Mouse (Mus musculus) hindbrain, embryonic 12.5 days (tissue): ENCODE results near the gene Aire. TPM values are rescaled to one million over a fixed set of nuclear protein-coding genes. Genes with fewer than 3 reads are reported as not detected.

Experiments
- ATAC-seq: fragments of 200-750 bp; cut with Nextera tagmentation; 2 replicates; pipeline ENCODE4 v1.8.0; 2017; ENCODE audit warnings: moderate TSS enrichment; ENCODE audit not compliant: low FRiP score
- H3K27ac ChIP-seq: fragments of 300-500 bp; sonication (generic); 2 replicates; pipeline ENCODE4 v1.5.1; 2016; ENCODE audit warnings: mild to moderate bottlenecking
- H3K27me3 ChIP-seq: fragments of 300-500 bp; sonication (generic); 2 replicates; pipeline ENCODE4 v1.6.1; 2016; ENCODE audit warnings: mild to moderate bottlenecking
- H3K36me3 ChIP-seq: fragments of 300-500 bp; sonication (generic); 2 replicates; pipeline ENCODE4 v1.6.1; 2016; ENCODE audit warnings: mild to moderate bottlenecking
- H3K4me1 ChIP-seq: fragments of 300-500 bp; sonication (generic); 2 replicates; pipeline ENCODE4 v1.6.1; 2016
- H3K4me2 ChIP-seq: fragments of 300-500 bp; sonication (generic); replicated peaks from 2 replicates; pipeline ENCODE4 v1.6.1; 2016; ENCODE audit warnings: mild to moderate bottlenecking
- H3K4me3 ChIP-seq: fragments of 300-500 bp; sonication (generic); 2 replicates; pipeline ENCODE4 v1.5.1; 2016; ENCODE audit warnings: mild to moderate bottlenecking
- H3K9ac ChIP-seq: fragments of 300-500 bp; sonication (generic); 2 replicates; pipeline ENCODE4 v1.6.1; 2016; ENCODE audit warnings: mild to moderate bottlenecking, moderate library complexity
- H3K9me3 ChIP-seq: fragments of 300-500 bp; sonication (generic); replicated peaks from 2 replicates; pipeline ENCODE4 v1.6.1; 2016; ENCODE audit warnings: mild to moderate bottlenecking
- WGBS: fragments of 180-500 bp; shearing (Covaris S2); methylation state at CpG from one replicate; pipeline ENCODE4 v1.1.7; 2016; 5-methylcytosine and 5-hydroxymethylcytosine counted together
- polyA plus RNA-seq: library from polyadenylated mRNA; unstranded; fragments of >200 nt; fragmentation: Nextera tagmentation; extraction: Ambion mirVana; gene quantifications from 2 replicates; pipeline ENCODE4 v1.2.1, GENCODE M21; 2016

The Aire gene
- polyA plus RNA-seq, 1 experiment from 2014 or later: 0.23 TPM

DNA sequence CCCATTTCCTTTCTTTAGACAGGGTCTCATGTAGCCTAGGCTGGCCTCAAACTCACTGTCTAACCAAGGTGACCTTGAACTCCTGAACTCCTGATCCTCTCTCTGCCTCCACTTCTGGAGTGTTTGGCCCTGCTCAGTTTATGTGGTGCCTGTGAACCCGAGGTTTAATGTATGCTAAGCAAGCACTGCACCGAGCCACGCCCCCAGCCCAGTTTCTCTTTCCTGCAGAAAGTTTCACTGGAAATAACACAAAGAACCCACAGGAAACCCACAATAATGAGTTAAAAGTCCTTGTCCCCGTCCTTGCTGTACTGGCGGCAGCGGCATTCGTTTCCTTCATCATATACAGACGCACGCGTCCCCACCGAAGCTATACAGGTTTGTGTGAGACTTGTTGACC, 31.6 kb upstream of the Aire start:
- H3K4me2 ChIP-seq: no peak overlapping the region
- H3K36me3 ChIP-seq: no peaks in the 10 kb centered on the region
- H3K4me3 ChIP-seq: no peak overlapping the region
- H3K9me3 ChIP-seq: no peaks in the 10 kb centered on the region
- H3K27ac ChIP-seq: no peak overlapping the region
- no peak for ATAC-seq
- 85% methylated on average over 11 of the region's 11 CpGs for WGBS
- 0 out of 2 replicates have a peak, but pooled peaks cover under 1% of the 10 kb centered on the region for H3K4me1 ChIP-seq
- no peak overlapping the region for H3K9ac ChIP-seq
- peaks cover 15% of the 10 kb centered on the region for H3K27me3 ChIP-seq

- Histone ChIP-seq H3K27me3 (peaks cover 21% of the 10 kb centered on the region), H3K27ac (no peak overlapping the region), H3K36me3 (no peaks in the 10 kb centered on the region), H3K9me3 (no peaks in the 10 kb centered on the region), H3K4me1 (peaks cover 6% of the 10 kb centered on the region), H3K4me2 (no peak overlapping the region), H3K4me3 (no peak overlapping the region), H3K9ac (no peak overlapping the region)
- no peak for ATAC-seq
- 76% methylated on average over 4 of the region's 4 CpGs for WGBS
Observed at GRCm38 (mm10) chr10:78074151-78074550, 30.7 kb upstream of the Aire start.

GRCm38 (mm10) chr10:78069101-78070011, 25.9 kb upstream of the Aire start, which contains the start of gene Icosl:
Gene Icosl, plus strand, starts transcription at chr10:78069302.
- H3K4me1 ChIP-seq: peaks cover 8% of the 10 kb centered on the region
- ATAC-seq: peak; percentile 87
- H3K4me3 ChIP-seq: peak within 1 kb of the TSS; percentile 59
- H3K36me3 ChIP-seq: no peaks in the 10 kb centered on the region
- under 1% methylated on average over 66 of the region's 66 CpGs for WGBS
- H3K4me2 ChIP-seq: peak within 1 kb of the TSS; percentile 97
- peak within 1 kb of the TSS; percentile 62 for H3K9ac ChIP-seq
- peaks cover 36% of the 10 kb centered on the region for H3K27me3 ChIP-seq
- no peak within 1 kb of the TSS for H3K27ac ChIP-seq
- H3K9me3 ChIP-seq: no peaks in the 10 kb centered on the region

DNA sequence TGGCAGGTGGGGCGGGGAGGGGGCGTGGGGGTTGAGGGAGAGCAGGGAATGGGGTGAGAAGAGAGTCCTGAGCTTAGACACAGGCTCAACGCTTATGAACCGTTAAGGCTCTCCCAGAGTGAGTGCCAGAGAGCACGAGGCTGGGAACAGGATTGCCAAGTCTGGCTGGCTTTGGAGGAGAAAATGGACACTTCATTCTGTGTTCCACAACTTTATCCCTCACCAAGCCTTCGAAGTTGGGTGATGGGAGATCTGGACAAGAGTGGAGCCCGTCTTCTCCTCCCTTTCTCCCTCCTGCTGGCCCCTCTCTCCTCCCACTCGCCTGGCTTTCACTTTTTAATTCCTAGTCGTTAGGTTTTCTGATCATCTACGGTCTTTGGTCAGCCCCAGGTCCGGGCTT, 25.1 kb upstream of the Aire start:
- Histone ChIP-seq H3K4me3 (peak overlapping the region; percentile 59), H3K9me3 (no peaks in the 10 kb centered on the region), H3K4me1 (peaks cover 8% of the 10 kb centered on the region), H3K9ac (peak overlapping the region; percentile 62; the same call in 1 of the 2 replicates), H3K36me3 (no peaks in the 10 kb centered on the region), H3K27ac (no peak overlapping the region), H3K27me3 (peaks cover 36% of the 10 kb centered on the region), H3K4me2 (peak overlapping the region; percentile 97)
- WGBS: 31% methylated on average over 11 of the region's 11 CpGs
- ATAC-seq: no peak

GRCm38 (mm10) chr10:78067226-78067625, 23.8 kb upstream of the Aire start:
- WGBS: 36% methylated on average over 4 of the region's 4 CpGs

DNA sequence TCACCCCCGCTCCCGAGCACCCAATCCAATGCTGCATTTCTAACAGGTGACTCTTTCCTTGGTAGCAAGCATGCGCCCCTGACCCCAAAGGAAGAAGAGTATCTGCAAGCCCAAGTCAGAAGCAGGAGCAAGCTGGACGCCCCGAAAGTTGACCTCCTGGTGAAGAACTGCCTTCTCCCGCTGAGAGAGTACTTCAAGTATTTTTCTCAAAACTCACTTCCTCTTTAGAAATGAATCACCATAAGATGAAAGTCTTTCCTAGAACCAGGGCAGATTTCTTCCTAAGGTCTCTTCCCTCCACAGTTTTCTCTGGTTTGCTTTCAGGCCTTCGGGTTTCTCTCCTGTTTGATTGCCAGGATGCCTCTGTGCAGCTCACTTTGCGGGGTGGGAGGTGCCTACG, 19.7 kb upstream of the Aire start:
- 89% methylated on average over 9 of the region's 9 CpGs for WGBS
- Histone ChIP-seq H3K9ac (no peak overlapping the region), H3K27me3 (peaks cover 8% of the 10 kb centered on the region), H3K4me1 (0 out of 2 replicates have a peak, but pooled peaks cover 3% of the 10 kb centered on the region), H3K27ac (no peak overlapping the region), H3K4me2 (no peak overlapping the region), H3K4me3 (no peak overlapping the region), H3K9me3 (no peaks in the 10 kb centered on the region), H3K36me3 (no peaks in the 10 kb centered on the region)
- no peak for ATAC-seq

More at GRCm38 (mm10) chr10:78067226-78067625, 23.8 kb upstream of the Aire start:
- no peak overlapping the region for H3K4me3 ChIP-seq
- no peak overlapping the region for H3K4me2 ChIP-seq
- H3K27ac ChIP-seq: no peak overlapping the region
- H3K27me3 ChIP-seq: peaks cover 36% of the 10 kb centered on the region
- ATAC-seq: no peak
- no peaks in the 10 kb centered on the region for H3K36me3 ChIP-seq
- peaks cover 8% of the 10 kb centered on the region for H3K4me1 ChIP-seq
- no peak overlapping the region for H3K9ac ChIP-seq
- H3K9me3 ChIP-seq: no peaks in the 10 kb centered on the region

DNA sequence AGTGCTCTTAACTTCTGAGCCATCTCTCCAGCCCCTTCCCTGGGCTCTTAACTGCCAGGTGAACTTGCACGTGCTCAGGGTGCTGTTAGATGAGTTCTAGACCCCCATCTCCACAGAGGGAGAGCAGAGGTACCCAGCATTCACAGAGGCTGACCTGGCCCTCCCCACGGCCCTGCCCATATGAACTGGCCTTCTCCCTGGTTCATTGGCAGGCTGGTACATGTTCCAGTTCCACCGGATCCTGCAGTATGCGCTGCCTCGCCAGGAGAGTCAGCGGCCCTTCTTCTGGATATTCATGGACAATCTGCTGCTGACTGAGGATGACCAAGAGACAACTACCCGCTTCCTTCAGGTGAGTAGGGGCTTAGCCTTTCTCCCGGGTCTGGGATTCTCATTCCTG, 13.6 kb upstream of the Aire start:
- Histone ChIP-seq H3K27ac (no peak overlapping the region), H3K36me3 (no peaks in the 10 kb centered on the region), H3K27me3 (no peaks in the 10 kb centered on the region), H3K4me1 (no peaks in the 10 kb centered on the region), H3K9ac (no peak overlapping the region), H3K4me3 (no peak overlapping the region), H3K9me3 (no peaks in the 10 kb centered on the region), H3K4me2 (no peak overlapping the region)
- ATAC-seq: no peak
- WGBS: 87% methylated on average over 8 of the region's 8 CpGs

GRCm38 (mm10) chr10:78054633-78055565, 11.5 kb upstream of the Aire start:
- WGBS: 74% methylated on average over 19 of the region's 19 CpGs
- ATAC-seq: no peak
- Histone ChIP-seq H3K4me3 (no peak overlapping the region), H3K36me3 (no peaks in the 10 kb centered on the region), H3K9me3 (no peaks in the 10 kb centered on the region), H3K27ac (no peak overlapping the region), H3K4me2 (no peak overlapping the region), H3K9ac (no peak overlapping the region), H3K4me1 (no peaks in the 10 kb centered on the region), H3K27me3 (no peaks in the 10 kb centered on the region)

DNA sequence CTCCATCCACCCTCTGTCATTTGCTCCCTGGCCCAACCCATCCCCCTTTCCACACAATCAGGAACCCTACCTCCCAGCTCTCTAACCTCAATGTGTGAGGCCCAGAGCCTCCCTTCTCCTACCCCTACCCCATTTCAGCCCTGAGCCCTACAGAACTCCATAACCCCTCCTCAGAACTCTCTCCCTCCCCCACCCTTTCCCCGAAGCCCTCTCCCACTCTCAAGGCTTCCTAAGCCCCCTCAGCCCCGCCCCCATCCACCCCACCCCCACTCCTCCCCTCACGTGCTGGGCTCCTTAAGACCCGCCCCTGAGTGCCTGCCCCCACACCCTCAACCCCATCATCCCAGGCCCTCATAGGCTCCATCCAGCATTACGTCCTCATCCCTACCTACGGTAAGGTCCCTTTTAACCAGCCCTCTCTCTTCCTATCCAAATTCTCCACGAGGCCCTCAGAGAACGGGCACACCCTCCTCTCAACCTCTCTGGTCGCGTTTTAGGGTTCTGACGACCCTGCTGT, 6.2 kb upstream of the Aire start:
- no peaks in the 10 kb centered on the region for H3K9me3 ChIP-seq
- H3K4me1 ChIP-seq: no peaks in the 10 kb centered on the region
- H3K27ac ChIP-seq: no peak overlapping the region
- H3K36me3 ChIP-seq: no peaks in the 10 kb centered on the region
- H3K9ac ChIP-seq: no peak overlapping the region
- ATAC-seq: no peak
- no peak overlapping the region for H3K4me2 ChIP-seq
- peaks cover 1% of the 10 kb centered on the region; the same call in 1 of the 2 replicates for H3K27me3 ChIP-seq
- H3K4me3 ChIP-seq: no peak overlapping the region
- WGBS: 54% methylated on average over 11 of the region's 11 CpGs

DNA sequence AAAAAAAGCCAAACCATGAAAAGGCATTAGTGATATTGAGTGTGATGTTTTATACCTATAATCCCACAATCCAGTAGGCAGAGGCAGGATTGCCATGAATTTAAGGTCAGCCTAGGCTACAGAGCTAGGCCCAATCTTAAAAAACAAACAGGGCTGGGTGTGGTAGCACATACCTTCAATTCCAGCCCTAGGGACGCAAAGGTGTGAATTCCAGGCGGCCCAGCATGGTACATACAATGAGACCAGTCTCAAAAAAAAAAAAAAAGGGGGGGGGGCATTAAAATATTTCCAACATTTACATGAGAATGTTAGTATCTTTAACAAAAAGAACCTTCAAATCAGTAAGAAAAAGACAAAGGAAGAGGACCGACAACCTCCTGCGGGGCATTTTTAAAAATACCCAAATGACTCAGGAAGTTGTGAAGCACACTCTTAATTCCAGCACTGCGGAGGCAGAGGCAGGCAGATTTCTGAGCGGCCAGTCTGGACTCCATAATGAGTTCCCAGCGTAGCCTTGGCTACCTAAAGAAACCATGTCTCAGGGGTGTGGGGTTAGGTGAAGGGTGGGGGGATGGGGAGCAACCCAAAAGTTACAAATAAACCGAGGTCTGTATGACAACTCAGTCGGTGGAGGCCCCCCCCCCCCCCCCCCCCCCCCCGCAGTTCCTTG, 4.8 kb upstream of the Aire start:
- Histone ChIP-seq H3K9ac (no peak overlapping the region), H3K4me1 (no peaks in the 10 kb centered on the region), H3K9me3 (no peaks in the 10 kb centered on the region), H3K4me2 (no peak overlapping the region), H3K36me3 (no peaks in the 10 kb centered on the region), H3K27me3 (peaks cover 6% of the 10 kb centered on the region; the same call in 1 of the 2 replicates), H3K27ac (no peak overlapping the region), H3K4me3 (no peak overlapping the region)
- WGBS: 84% methylated on average over 9 of the region's 10 CpGs
- no peak for ATAC-seq

- WGBS: 85% methylated on average over 4 of the region's 4 CpGs
- Histone ChIP-seq H3K27me3 (peaks cover 11% of the 10 kb centered on the region; the same call in 1 of the 2 replicates), H3K27ac (no peak overlapping the region), H3K9me3 (no peaks in the 10 kb centered on the region), H3K36me3 (no peaks in the 10 kb centered on the region), H3K4me2 (no peak overlapping the region), H3K4me3 (no peak overlapping the region), H3K4me1 (no peaks in the 10 kb centered on the region), H3K9ac (no peak overlapping the region)
- no peak for ATAC-seq
Observed at GRCm38 (mm10) chr10:78046388-78046787, 3.0 kb upstream of the Aire start.
